Mouse (Mus musculus): Measurements from ENCODE around the gene Sec24c. TPM values are rescaled to one million over a fixed set of nuclear protein-coding genes. Genes with fewer than 3 reads are reported as not detected.

Gene Sec24c
- polyA plus RNA-seq, 1 experiment from 2014 or later = 82.8 TPM

DNA sequence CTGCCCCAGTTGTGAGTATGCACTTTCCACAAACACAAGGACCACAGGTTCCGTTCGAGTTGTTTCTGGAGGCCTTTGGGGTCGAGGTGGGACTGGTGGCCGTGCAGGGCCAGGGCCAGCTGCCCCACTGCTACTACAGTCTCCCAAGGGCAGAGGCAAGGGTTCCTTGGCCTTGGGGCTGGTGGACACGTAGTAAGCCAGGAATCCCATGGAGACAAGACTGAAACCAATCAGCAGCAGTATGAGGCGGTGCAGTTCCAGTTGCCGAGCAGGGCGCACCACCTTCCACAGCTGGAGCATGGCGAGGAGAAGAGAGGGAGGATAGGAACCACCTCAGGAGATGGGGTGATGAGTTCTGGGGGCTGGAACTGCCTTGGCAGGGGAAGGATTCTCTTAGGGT, 55.8 kb downstream of the Sec24c start:
- Histone ChIP-seq H3K27me3 (replicated peaks) (no peaks in the 10 kb centered on the region), H3K36me3 (peaks cover 39% of the 10 kb centered on the region), H3K9ac (no peak overlapping the region), H3K4me2 (replicated peaks) (no peak overlapping the region), H3K4me3 (replicated peaks) (no peak overlapping the region), H3K27ac (no peak overlapping the region), H3K9me3 (no peaks in the 10 kb centered on the region), H3K4me1 (replicated peaks) (peaks cover 11% of the 10 kb centered on the region)
- 94% methylated on average over 9 of the region's 9 CpGs for WGBS
- ATAC-seq = no peak

DNA sequence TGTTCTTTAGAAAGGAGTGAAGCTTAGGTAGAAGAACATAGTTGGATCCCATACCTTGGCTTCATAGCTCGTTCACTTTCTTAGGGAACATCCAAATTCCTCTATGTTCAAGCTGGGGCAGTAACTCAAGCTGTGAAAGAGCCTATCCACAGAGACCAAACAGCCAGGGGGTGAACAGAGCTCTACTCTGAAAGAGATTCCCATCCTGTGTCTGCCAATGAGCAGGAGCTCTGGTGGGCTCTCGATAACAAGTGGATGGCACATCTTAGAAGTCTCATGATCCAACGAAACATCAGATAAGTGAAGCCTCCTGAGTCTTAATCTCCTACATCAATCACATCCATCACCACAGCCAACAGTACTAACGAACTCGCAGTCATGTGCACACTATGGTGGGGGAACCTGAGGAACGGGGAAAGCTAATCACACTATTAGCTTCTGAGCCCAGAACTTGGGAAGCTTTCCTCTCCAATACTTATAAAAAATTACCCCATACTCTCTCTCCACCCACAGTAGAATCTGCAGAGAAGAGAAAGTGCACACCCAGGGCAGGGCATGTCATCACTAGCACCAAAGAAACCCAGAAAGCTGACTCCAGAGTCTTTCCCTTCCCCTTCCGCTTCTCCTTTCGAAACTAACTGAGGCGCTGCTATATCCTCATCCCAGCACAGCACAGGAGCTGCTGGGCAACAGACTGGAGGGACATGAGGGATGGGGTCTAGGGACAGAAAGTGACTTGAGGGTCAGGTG, 56.9 kb downstream of the Sec24c start:
- 85% methylated on average over 9 of the region's 9 CpGs for WGBS
- H3K36me3 ChIP-seq = peaks cover 33% of the 10 kb centered on the region
- ATAC-seq = no peak

DNA sequence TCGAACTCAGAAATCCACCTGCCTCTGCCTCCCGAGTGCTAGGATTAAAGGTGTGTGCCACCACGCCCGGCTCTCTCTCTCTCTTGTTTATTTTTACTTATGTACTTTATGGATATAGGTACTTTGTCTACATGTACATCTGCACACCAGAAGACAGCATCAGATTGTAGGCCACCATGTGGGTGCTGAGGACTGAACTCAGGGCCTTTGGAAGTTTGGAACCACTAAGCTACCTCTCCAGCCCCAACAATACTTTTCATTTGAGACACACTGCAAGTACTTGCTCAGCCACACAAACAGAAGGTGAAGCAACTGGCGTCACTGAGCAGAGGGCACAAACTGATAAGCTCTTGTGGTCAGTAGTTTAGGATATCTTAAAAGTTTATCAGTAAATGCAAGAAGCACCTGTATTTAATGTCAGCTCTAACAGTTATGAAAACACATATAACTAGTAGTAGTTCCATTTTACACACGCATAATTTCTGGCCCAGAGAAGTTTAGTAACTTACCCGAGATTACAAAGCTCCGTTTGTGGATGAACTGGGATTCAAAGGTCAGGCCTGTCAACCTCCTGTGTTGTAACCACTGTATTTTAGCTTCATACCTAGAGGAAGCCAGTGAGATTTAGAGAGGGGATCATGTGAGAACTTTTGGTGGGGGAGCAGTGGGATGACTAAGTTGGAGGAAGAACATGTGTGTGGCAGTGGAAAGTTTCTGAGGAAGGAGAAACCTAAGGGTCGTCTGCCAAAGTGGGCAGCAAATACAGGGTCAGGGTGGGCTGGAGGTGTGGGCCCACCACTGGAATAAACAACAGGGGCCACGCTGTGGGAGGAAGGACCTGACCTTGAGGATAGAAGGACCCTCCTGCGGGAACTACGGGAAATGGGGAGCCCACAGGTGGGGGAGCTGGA, 59.2 kb downstream of the Sec24c start:
- Histone ChIP-seq H3K4me1 (replicated peaks) (peaks cover 21% of the 10 kb centered on the region), H3K9ac (peak overlapping the region; percentile 92), H3K4me2 (replicated peaks) (peak overlapping the region; percentile 85), H3K27me3 (replicated peaks) (no peaks in the 10 kb centered on the region), H3K27ac (peak overlapping the region; percentile 96), H3K9me3 (no peaks in the 10 kb centered on the region), H3K36me3 (peaks cover 22% of the 10 kb centered on the region), H3K4me3 (replicated peaks) (peak overlapping the region; percentile 79)
- ATAC-seq = no peak
- WGBS = 40% methylated on average over 12 of the region's 12 CpGs

More for the DNA sequence above, 56.9 kb downstream of the Sec24c start:
- Histone ChIP-seq H3K4me1 (replicated peaks) (peaks cover 18% of the 10 kb centered on the region), H3K4me3 (replicated peaks) (no peak overlapping the region), H3K4me2 (replicated peaks) (no peak overlapping the region), H3K9ac (no peak overlapping the region), H3K27me3 (replicated peaks) (no peaks in the 10 kb centered on the region), H3K27ac (no peak overlapping the region), H3K9me3 (no peaks in the 10 kb centered on the region)

DNA sequence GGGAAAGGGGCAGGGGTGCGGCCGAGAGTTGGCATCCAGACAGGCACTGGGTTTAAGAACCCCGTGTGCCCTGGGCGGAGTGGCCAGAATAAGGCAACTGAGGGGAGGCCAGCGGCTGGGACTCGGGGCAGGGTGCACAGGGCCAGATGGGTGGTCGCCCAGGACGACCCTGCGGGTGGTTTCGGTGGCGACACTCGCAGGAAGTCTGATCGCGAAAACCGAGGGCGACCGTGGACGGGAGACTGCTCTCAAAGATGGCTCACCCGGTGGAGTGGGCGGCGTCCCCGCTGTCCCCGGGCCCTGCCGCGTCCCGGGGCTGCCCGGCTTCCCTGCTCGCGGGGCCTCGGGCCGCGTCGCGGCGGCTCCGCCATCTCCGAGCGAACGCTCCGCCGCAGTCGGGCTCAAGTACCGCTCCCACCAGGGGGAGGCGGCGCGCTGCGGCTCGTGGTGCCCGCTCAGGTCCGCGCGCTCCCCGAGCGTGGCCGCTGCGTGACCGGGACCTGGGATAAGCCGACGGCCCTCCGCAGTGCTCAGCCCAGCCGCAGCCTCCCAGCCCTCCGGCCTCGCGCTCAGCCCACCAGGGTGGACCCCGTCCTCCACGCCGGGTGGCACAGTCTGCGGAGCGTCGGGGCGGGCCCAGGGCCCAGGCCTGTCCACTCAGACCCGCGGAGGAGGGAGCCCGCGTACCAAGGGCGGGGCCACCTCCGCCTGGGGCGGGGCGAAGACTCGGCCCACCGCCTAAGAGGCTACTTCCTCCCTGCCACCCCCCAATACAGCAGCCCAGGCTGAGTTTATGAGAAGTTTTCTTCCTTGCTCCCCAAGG, 60.1 kb downstream of the Sec24c start, which contains the start of gene Ndst2:
Ndst2 (minus strand) TSS at position 611 of the 823 bp plus-strand sequence.
- H3K36me3 ChIP-seq = peaks cover 17% of the 10 kb centered on the region
- H3K4me1 ChIP-seq (replicated peaks) = peaks cover 21% of the 10 kb centered on the region
- peak within 1 kb of the TSS; percentile 79 for H3K4me3 ChIP-seq (replicated peaks)
- peak within 1 kb of the TSS; percentile 85 for H3K4me2 ChIP-seq (replicated peaks)
- no peaks in the 10 kb centered on the region for H3K27me3 ChIP-seq (replicated peaks)
- ATAC-seq = peak; percentile 98
- no peaks in the 10 kb centered on the region for H3K9me3 ChIP-seq
- under 1% methylated on average over 81 of the region's 81 CpGs for WGBS
- peak within 1 kb of the TSS; percentile 92 for H3K9ac ChIP-seq
- peak within 1 kb of the TSS; percentile 96 for H3K27ac ChIP-seq

DNA sequence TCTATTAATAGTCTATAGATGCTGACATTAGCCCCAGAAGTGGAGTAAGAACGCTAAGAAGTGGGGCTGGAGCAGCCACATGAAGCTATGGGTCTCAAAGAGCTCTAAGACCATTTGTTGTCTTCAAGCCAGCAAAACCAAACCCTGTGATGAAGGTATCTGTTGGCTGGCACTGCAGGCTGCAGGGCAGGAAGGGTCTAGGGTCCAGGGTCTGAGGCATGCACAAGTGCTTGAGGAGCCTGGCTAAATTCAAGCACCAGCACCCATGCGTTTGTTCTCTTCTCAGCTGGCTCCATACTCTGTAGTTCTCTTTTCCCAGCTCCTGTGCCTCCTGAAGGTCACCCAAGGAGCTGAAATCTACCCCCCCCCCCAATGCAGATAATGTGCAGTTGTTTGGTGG, 60.9 kb downstream of the Sec24c start:
- Histone ChIP-seq H3K4me1 (replicated peaks) (peaks cover 21% of the 10 kb centered on the region), H3K27ac (peak overlapping the region; percentile 67), H3K4me2 (replicated peaks) (peak overlapping the region; percentile 85)

DNA sequence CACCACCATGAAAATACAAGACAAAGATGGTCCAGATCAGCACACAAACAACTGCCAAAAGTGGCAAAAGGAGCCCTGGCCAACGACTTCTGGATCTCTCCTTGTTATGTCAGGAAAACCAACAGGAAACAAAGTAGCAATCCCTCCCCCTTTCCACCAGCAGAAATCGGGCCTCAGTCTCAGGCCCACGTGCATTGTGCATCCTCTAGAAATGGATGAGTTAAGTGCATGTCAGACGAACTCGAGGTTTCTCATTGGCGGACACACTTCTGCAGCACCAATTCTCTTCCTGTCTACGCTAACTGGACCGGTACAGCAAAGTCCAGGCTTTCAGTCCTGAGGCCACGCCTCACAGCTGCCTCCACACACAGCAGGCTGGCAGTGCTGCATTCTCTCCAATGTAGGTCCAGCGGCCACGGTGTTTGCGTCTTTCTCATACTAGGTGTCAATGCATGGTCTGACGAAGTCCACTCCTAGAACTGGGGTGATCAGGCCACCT, 61.8 kb downstream of the Sec24c start:
- 0 out of 2 replicates have a peak, but pooled peaks cover 9% of the 10 kb centered on the region for H3K36me3 ChIP-seq
- H3K27me3 ChIP-seq (replicated peaks) = no peaks in the 10 kb centered on the region
- H3K4me1 ChIP-seq (replicated peaks) = peaks cover 21% of the 10 kb centered on the region
- 78% methylated on average over 13 of the region's 13 CpGs for WGBS
- no peak overlapping the region for H3K4me2 ChIP-seq (replicated peaks)
- H3K4me3 ChIP-seq (replicated peaks) = no peak overlapping the region
- no peaks in the 10 kb centered on the region for H3K9me3 ChIP-seq
- H3K9ac ChIP-seq = no peak overlapping the region
- ATAC-seq = no peak
- H3K27ac ChIP-seq = no peak overlapping the region

More for the DNA sequence above, 60.9 kb downstream of the Sec24c start:
- Histone ChIP-seq H3K27me3 (replicated peaks) (no peaks in the 10 kb centered on the region), H3K36me3 (0 out of 2 replicates have a peak, but pooled peaks cover 8% of the 10 kb centered on the region), H3K4me3 (replicated peaks) (no peak overlapping the region), H3K9me3 (no peaks in the 10 kb centered on the region), H3K9ac (peak overlapping the region; percentile 10; the same call in 1 of the 2 replicates)
- ATAC-seq = no peak
- WGBS = 54% methylated on average over 2 of the region's 2 CpGs

DNA sequence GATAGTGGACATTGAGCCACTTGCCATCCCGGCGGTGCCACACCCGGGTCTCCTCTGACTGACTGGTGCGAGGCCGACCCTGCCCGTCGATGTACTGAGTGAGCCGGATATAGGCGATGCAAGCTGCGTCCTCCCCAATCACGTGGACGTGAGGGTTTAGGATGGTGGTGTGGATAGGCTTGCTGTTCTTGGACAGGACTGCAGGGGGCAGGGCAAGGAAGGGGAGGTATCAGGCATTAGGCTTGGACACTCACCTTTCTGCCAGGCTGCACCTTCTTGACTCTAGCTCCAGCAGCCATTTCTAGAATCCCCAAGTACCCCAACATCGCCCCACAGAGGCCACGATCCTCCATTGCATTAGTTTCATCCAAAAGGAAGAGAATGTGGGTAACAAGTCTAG, 63.2 kb downstream of the Sec24c start:
- no peak overlapping the region for H3K4me3 ChIP-seq (replicated peaks)
- 0 out of 2 replicates have a peak overlapping the region, but pooled peaks have one; percentile 6 for H3K27ac ChIP-seq
- H3K36me3 ChIP-seq = 0 out of 2 replicates have a peak, but pooled peaks cover 9% of the 10 kb centered on the region
- ATAC-seq = peak; percentile 26; the same call in 1 of the 2 replicates
- no peaks in the 10 kb centered on the region for H3K27me3 ChIP-seq (replicated peaks)
- no peak overlapping the region for H3K4me2 ChIP-seq (replicated peaks)
- peaks cover 18% of the 10 kb centered on the region for H3K4me1 ChIP-seq (replicated peaks)
- no peaks in the 10 kb centered on the region for H3K9me3 ChIP-seq
- H3K9ac ChIP-seq = no peak overlapping the region
- 33% methylated on average over 14 of the region's 14 CpGs for WGBS

DNA sequence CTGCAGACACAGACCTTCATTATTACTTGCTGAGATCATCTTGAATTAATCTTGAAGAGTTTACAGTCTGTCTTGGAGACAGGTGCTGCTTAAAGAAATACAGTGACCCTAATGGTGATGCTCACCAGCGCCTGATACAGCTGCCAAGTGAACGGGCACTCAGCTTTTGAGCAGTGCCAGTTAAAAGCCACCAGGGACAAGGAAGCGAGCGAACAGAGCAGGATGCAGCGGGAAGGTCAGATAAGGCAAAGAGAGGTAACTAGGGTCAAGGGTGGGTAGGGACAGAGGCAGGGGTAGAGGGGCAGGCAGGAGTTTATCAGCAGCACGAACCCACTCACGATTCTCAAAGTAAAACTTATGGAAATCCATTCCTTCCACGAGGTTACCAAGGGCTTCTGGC, 64.4 kb downstream of the Sec24c start:
- Histone ChIP-seq H3K4me2 (replicated peaks) (no peak overlapping the region), H3K4me1 (replicated peaks) (peaks cover 15% of the 10 kb centered on the region), H3K4me3 (replicated peaks) (no peak overlapping the region), H3K36me3 (0 out of 2 replicates have a peak, but pooled peaks cover 9% of the 10 kb centered on the region), H3K9ac (no peak overlapping the region), H3K27me3 (replicated peaks) (no peaks in the 10 kb centered on the region), H3K9me3 (no peaks in the 10 kb centered on the region), H3K27ac (no peak overlapping the region)
- no peak for ATAC-seq
- 76% methylated on average over 8 of the region's 8 CpGs for WGBS

DNA sequence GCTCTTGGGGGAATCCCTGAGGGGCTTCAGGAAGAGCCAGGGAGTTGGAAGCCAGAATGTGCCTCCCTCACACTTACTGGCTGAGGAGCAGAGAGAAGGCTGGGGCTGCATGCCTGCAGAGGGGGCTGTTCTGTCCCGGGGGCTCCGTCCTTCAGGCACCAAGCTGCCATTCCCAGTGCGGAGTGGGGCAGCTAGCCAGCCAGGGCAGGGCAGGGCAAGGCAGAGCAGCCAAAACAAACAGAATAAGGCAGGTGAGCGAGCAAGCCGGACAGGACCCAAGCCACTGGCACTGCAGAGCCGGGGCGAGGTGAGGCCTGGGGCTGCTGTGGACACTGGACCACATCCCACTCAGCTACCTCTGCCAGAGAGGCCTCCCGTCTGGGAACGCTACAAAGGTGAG, 67.2 kb downstream of the Sec24c start:
- Histone ChIP-seq H3K9ac (no peak overlapping the region), H3K9me3 (no peaks in the 10 kb centered on the region), H3K4me3 (replicated peaks) (no peak overlapping the region), H3K4me2 (replicated peaks) (no peak overlapping the region), H3K27ac (no peak overlapping the region), H3K36me3 (0 out of 2 replicates have a peak, but pooled peaks cover 9% of the 10 kb centered on the region), H3K4me1 (replicated peaks) (0 out of 2 replicates have a peak, but pooled peaks cover under 1% of the 10 kb centered on the region), H3K27me3 (replicated peaks) (no peaks in the 10 kb centered on the region)
- 83% methylated on average over 9 of the region's 9 CpGs for WGBS
- no peak for ATAC-seq

DNA sequence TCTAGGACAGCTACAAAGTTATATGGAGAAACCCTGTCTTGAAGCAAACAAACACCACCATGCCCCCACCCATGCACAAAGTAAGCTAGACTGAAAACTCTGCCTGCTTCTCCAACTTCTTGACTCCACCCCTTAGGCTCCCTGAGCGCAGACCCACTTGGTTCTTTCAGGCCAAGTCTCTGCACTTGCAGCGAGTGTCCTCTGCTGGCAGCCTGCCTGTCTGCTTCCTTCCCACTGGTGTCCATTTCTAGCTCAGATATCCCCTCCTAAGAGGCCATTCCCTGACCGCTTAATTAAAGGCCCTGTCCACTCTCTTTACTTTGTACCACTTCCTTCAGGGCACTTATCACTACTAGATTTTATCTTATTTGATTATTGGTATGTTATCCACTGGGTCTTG, 69.5 kb downstream of the Sec24c start:
- ATAC-seq = no peak
- peaks cover 9% of the 10 kb centered on the region; the same call in 1 of the 2 replicates for H3K36me3 ChIP-seq
- no peaks in the 10 kb centered on the region for H3K27me3 ChIP-seq (replicated peaks)

More for the DNA sequence above, 69.5 kb downstream of the Sec24c start:
- Histone ChIP-seq H3K4me3 (replicated peaks) (no peak overlapping the region), H3K4me1 (replicated peaks) (no peaks in the 10 kb centered on the region), H3K9me3 (no peaks in the 10 kb centered on the region), H3K4me2 (replicated peaks) (no peak overlapping the region), H3K9ac (no peak overlapping the region), H3K27ac (no peak overlapping the region)
- WGBS = 75% methylated on average over 3 of the region's 3 CpGs

Data from intestine, embryonic 15.5 days (tissue).